Mouse (Mus musculus): ENCODE results near the gene Apol11b. TPM values are rescaled to one million over a fixed set of nuclear protein-coding genes. Genes with fewer than 3 reads are reported as not detected.

The Apol11b gene
- total RNA-seq, 1 experiment: not detected

DNA sequence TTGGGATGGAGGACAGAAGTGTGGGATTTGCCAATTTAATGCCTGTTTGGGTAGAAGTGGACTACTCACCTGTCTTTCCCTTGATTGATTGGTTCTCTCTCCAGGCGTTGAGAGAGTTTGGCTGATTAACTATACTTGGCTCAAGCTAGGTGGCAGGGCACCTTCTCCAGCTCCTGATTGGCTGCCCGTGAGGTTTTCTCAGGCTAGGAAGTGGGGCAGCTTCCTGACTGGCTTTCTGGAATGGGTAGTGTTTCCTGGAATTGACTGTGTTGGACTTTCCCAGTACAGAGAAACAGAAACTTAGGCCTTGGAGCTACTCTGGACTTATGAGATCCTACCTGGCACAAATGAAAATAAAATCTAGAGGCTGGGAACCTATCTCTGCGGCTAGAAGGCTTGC lies 44.7 kb downstream of the Apol11b start:
- TF ChIP-seq HCFC1 (IDR thresholded peaks at IDR 0.05; ENCODE audit: borderline replicate concordance, insufficient read depth, low read length) (no peak), MAFK (IDR thresholded peaks at IDR 0.05; ENCODE audit: insufficient read depth, low read depth, low read length) (no peak), CHD2 (IDR thresholded peaks at IDR 0.05; ENCODE audit: low read depth, low read length) (no peak), ZC3H11A (IDR thresholded peaks at IDR 0.05; ENCODE audit: borderline replicate concordance, low read depth, low read length) (no peak), ZNF384 (IDR thresholded peaks at IDR 0.05; ENCODE audit: low read depth, low read length) (no peak)
- no peak for DNase-seq (ENCODE audit: low read depth, low spot score)
- Histone ChIP-seq H3K4me3 (ENCODE audit: insufficient read depth in 1 of 2, low read depth in 1 of 2, low read length in 2 of 2, poor library complexity in 1 of 2, severe bottlenecking in 1 of 2) (no peak overlapping the region), H3K36me3 (ENCODE audit: control insufficient read depth, insufficient read depth, low read length, poor library complexity, severe bottlenecking) (no peaks in the 10 kb centered on the region), H3K4me1 (ENCODE audit: control insufficient read depth in 2 of 2, insufficient read depth in 2 of 2, low read length in 2 of 2, poor library complexity in 1 of 2) (no peaks in the 10 kb centered on the region), H3K9ac (ENCODE audit: insufficient read depth, low read depth, low read length, poor library complexity, severe bottlenecking) (no peak overlapping the region), H3K27ac (ENCODE audit: insufficient read depth, low read depth, low read length, poor library complexity, severe bottlenecking) (no peak overlapping the region), H3K9me3 (ENCODE audit: control insufficient read depth, insufficient read depth, low read depth, low read length) (no peaks in the 10 kb centered on the region)
- in situ Hi-C loops (cut with MboI; ENCODE audit: low sequenced_read_pairs in 2 of 2, unreplicated experiment in 2 of 2): no loop called here

DNA sequence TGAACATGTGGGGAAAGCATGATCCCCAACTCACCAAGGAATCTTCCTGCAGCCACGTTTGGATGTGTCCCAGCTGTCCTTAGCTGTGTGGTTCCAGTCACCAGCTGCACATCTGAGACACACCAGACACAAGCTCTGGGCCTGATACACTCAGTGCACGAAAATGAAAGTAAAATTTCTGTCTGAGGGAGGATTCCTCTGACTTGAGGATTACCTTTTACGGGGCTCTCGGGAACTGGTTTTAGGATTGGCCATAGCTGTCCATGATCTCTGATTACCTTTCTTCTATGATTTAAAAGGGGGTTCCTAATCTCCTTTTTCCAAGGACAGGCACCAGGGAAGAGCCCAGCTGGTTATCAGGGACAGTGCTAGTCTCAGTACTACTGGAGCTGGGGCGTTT lies 47.1 kb downstream of the Apol11b start, which contains the start of gene Apol10b:
Apol10b (minus strand) TSS at position 165 of the 400 bp plus-strand sequence.
- no peak for DNase-seq (ENCODE audit: low read depth, low spot score)
- Histone ChIP-seq H3K9ac (ENCODE audit: insufficient read depth, low read depth, low read length, poor library complexity, severe bottlenecking) (no peak within 1 kb of the TSS), H3K4me3 (ENCODE audit: insufficient read depth in 1 of 2, low read depth in 1 of 2, low read length in 2 of 2, poor library complexity in 1 of 2, severe bottlenecking in 1 of 2) (no peak within 1 kb of the TSS), H3K27ac (ENCODE audit: insufficient read depth, low read depth, low read length, poor library complexity, severe bottlenecking) (no peak within 1 kb of the TSS), H3K4me1 (ENCODE audit: control insufficient read depth in 2 of 2, insufficient read depth in 2 of 2, low read length in 2 of 2, poor library complexity in 1 of 2) (no peaks in the 10 kb centered on the region), H3K36me3 (ENCODE audit: control insufficient read depth, insufficient read depth, low read length, poor library complexity, severe bottlenecking) (no peaks in the 10 kb centered on the region), H3K9me3 (ENCODE audit: control insufficient read depth, insufficient read depth, low read depth, low read length) (no peaks in the 10 kb centered on the region)
- in situ Hi-C loops (cut with MboI; ENCODE audit: low sequenced_read_pairs in 2 of 2, unreplicated experiment in 2 of 2): no loop called here
- no peak for TF ChIP-seq HCFC1 (IDR thresholded peaks at IDR 0.05; ENCODE audit: borderline replicate concordance, insufficient read depth, low read length)
- TF ChIP-seq ZNF384 (IDR thresholded peaks at IDR 0.05; ENCODE audit: low read depth, low read length): no peak
- TF ChIP-seq CHD2 (IDR thresholded peaks at IDR 0.05; ENCODE audit: low read depth, low read length): no peak
- no peak for TF ChIP-seq ZC3H11A (IDR thresholded peaks at IDR 0.05; ENCODE audit: borderline replicate concordance, low read depth, low read length)
- no peak for TF ChIP-seq MAFK (IDR thresholded peaks at IDR 0.05; ENCODE audit: insufficient read depth, low read depth, low read length)

DNA sequence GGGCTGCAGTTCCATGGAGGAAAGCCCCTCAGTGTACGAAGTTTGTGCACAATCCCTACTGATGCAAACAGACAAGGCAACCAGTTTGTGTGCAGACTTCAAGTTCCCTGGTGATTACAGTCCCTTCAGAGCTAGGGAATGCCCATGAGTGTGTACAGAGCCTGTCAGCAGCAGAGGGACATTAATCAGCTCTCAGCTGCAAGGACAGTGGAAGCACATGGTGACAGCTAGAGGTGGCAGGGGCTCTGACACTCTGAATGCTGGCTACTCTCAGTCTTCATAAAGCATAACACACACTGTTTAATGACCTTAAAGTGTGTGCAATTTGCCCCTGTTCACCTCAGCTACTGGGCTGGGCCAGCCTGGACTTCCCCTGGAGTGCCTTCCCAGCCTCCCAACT lies 49.5 kb downstream of the Apol11b start:
- no peaks in the 10 kb centered on the region for H3K4me1 ChIP-seq (ENCODE audit: control insufficient read depth in 2 of 2, insufficient read depth in 2 of 2, low read length in 2 of 2, poor library complexity in 1 of 2)
- TF ChIP-seq CHD2 (IDR thresholded peaks at IDR 0.05; ENCODE audit: low read depth, low read length): no peak
- TF ChIP-seq ZC3H11A (IDR thresholded peaks at IDR 0.05; ENCODE audit: borderline replicate concordance, low read depth, low read length): no peak
- no peak for TF ChIP-seq ZNF384 (IDR thresholded peaks at IDR 0.05; ENCODE audit: low read depth, low read length)
- no peak for TF ChIP-seq HCFC1 (IDR thresholded peaks at IDR 0.05; ENCODE audit: borderline replicate concordance, insufficient read depth, low read length)
- TF ChIP-seq MAFK (IDR thresholded peaks at IDR 0.05; ENCODE audit: insufficient read depth, low read depth, low read length): no peak
- no peak overlapping the region for H3K4me3 ChIP-seq (ENCODE audit: insufficient read depth in 1 of 2, low read depth in 1 of 2, low read length in 2 of 2, poor library complexity in 1 of 2, severe bottlenecking in 1 of 2)
- H3K27ac ChIP-seq (ENCODE audit: insufficient read depth, low read depth, low read length, poor library complexity, severe bottlenecking): no peak overlapping the region
- no peak overlapping the region for H3K9ac ChIP-seq (ENCODE audit: insufficient read depth, low read depth, low read length, poor library complexity, severe bottlenecking)
- H3K9me3 ChIP-seq (ENCODE audit: control insufficient read depth, insufficient read depth, low read depth, low read length): no peaks in the 10 kb centered on the region
- in situ Hi-C loops (cut with MboI; ENCODE audit: low sequenced_read_pairs in 2 of 2, unreplicated experiment in 2 of 2): no loop called here
- H3K36me3 ChIP-seq (ENCODE audit: control insufficient read depth, insufficient read depth, low read length, poor library complexity, severe bottlenecking): no peaks in the 10 kb centered on the region
- DNase-seq (ENCODE audit: low read depth, low spot score): no peak

DNA sequence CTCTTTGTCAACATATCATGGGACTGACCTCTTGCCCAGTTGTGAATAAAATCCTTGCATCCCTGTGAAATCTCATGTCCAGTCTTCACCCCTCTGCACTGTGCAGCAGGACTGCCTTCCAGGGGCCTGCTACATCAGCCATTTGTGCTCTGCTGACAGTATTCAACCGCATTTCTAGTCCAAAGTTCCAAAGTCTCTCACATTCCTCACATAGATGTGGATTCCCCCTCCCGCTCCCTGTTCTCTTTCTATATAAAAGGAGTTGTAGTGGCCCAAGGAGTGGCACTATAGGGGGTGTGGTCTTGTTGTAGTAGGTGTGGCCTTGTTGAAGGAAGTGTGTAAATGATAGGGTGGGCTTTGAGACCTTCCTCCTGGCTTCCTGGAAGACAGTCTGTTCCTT lies 52.2 kb downstream of the Apol11b start:
- Histone ChIP-seq H3K4me3 (ENCODE audit: insufficient read depth in 1 of 2, low read depth in 1 of 2, low read length in 2 of 2, poor library complexity in 1 of 2, severe bottlenecking in 1 of 2) (no peak overlapping the region), H3K27ac (ENCODE audit: insufficient read depth, low read depth, low read length, poor library complexity, severe bottlenecking) (no peak overlapping the region), H3K4me1 (ENCODE audit: control insufficient read depth in 2 of 2, insufficient read depth in 2 of 2, low read length in 2 of 2, poor library complexity in 1 of 2) (no peaks in the 10 kb centered on the region), H3K36me3 (ENCODE audit: control insufficient read depth, insufficient read depth, low read length, poor library complexity, severe bottlenecking) (no peaks in the 10 kb centered on the region), H3K9me3 (ENCODE audit: control insufficient read depth, insufficient read depth, low read depth, low read length) (no peaks in the 10 kb centered on the region), H3K9ac (ENCODE audit: insufficient read depth, low read depth, low read length, poor library complexity, severe bottlenecking) (no peak overlapping the region)
- TF ChIP-seq ZNF384 (IDR thresholded peaks at IDR 0.05; ENCODE audit: low read depth, low read length) (no peak), MAFK (IDR thresholded peaks at IDR 0.05; ENCODE audit: insufficient read depth, low read depth, low read length) (no peak), CHD2 (IDR thresholded peaks at IDR 0.05; ENCODE audit: low read depth, low read length) (no peak), ZC3H11A (IDR thresholded peaks at IDR 0.05; ENCODE audit: borderline replicate concordance, low read depth, low read length) (no peak), HCFC1 (IDR thresholded peaks at IDR 0.05; ENCODE audit: borderline replicate concordance, insufficient read depth, low read length) (no peak)
- in situ Hi-C loops (cut with MboI; ENCODE audit: low sequenced_read_pairs in 2 of 2, unreplicated experiment in 2 of 2): no loop called here
- no peak for DNase-seq (ENCODE audit: low read depth, low spot score)

DNA sequence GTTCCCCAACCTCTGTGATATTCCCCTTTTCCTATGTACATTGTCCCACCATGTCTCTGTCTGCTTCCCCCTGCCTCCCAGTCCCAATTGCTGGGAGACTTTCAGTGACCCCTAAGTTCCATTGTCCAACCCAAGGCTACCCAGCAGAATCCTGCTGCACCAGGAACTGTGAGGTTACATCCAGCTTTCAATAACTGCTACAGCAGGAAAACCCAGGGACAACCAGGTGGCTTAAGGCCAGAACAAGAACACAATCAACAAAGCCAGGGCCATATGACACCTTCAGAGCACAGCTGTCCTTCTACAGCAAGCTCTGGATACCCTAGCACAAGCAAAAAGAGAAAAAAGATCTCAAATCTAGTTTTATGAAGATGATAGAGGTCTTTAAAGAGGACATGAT lies 54.1 kb downstream of the Apol11b start:
- Histone ChIP-seq H3K27ac (ENCODE audit: insufficient read depth, low read depth, low read length, poor library complexity, severe bottlenecking) (no peak overlapping the region), H3K4me3 (ENCODE audit: insufficient read depth in 1 of 2, low read depth in 1 of 2, low read length in 2 of 2, poor library complexity in 1 of 2, severe bottlenecking in 1 of 2) (no peak overlapping the region), H3K9me3 (ENCODE audit: control insufficient read depth, insufficient read depth, low read depth, low read length) (no peaks in the 10 kb centered on the region), H3K36me3 (ENCODE audit: control insufficient read depth, insufficient read depth, low read length, poor library complexity, severe bottlenecking) (no peaks in the 10 kb centered on the region), H3K9ac (ENCODE audit: insufficient read depth, low read depth, low read length, poor library complexity, severe bottlenecking) (no peak overlapping the region), H3K4me1 (ENCODE audit: control insufficient read depth in 2 of 2, insufficient read depth in 2 of 2, low read length in 2 of 2, poor library complexity in 1 of 2) (no peaks in the 10 kb centered on the region)
- TF ChIP-seq MAFK (IDR thresholded peaks at IDR 0.05; ENCODE audit: insufficient read depth, low read depth, low read length) (no peak), ZNF384 (IDR thresholded peaks at IDR 0.05; ENCODE audit: low read depth, low read length) (no peak), ZC3H11A (IDR thresholded peaks at IDR 0.05; ENCODE audit: borderline replicate concordance, low read depth, low read length) (no peak), CHD2 (IDR thresholded peaks at IDR 0.05; ENCODE audit: low read depth, low read length) (no peak)
- DNase-seq (ENCODE audit: low read depth, low spot score): no peak
- in situ Hi-C loops (cut with MboI; ENCODE audit: low sequenced_read_pairs in 2 of 2, unreplicated experiment in 2 of 2): no loop called here
